Mouse (Mus musculus) forebrain, embryonic 15.5 days (tissue): Measurements from ENCODE around the gene Sult2b1. TPM values are rescaled to one million over a fixed set of nuclear protein-coding genes. Genes with fewer than 3 reads are reported as not detected.

Experiments
- ATAC-seq: fragments of 200-750 bp; cut with Nextera tagmentation; replicated peaks from 2 replicates; pipeline ENCODE4 v1.8.0; 2017; ENCODE audit warnings: mild to moderate bottlenecking, moderate TSS enrichment, moderate library complexity
- H3K27ac ChIP-seq: fragments of 300-500 bp; sonication (generic); replicated peaks from 2 replicates; pipeline ENCODE4 v1.5.1; 2015; ENCODE audit warnings: mild to moderate bottlenecking, inconsistent platforms
- H3K27me3 ChIP-seq: fragments of 300-500 bp; sonication (generic); 2 replicates; pipeline ENCODE4 v1.6.1; 2015; ENCODE audit warnings: inconsistent platforms
- H3K36me3 ChIP-seq: fragments of 300-500 bp; sonication (generic); 2 replicates; pipeline ENCODE4 v1.6.1; 2015; ENCODE audit warnings: mild to moderate bottlenecking, inconsistent platforms
- H3K4me1 ChIP-seq: fragments of 300-500 bp; sonication (generic); 2 replicates; pipeline ENCODE4 v1.6.1; 2015; ENCODE audit warnings: inconsistent platforms
- H3K4me2 ChIP-seq: fragments of 300-500 bp; sonication (generic); replicated peaks from 2 replicates; pipeline ENCODE4 v1.6.1; 2015; ENCODE audit warnings: mild to moderate bottlenecking, inconsistent platforms
- H3K4me3 ChIP-seq: fragments of 300-500 bp; sonication (generic); 2 replicates; pipeline ENCODE4 v1.5.1; 2015; ENCODE audit warnings: mild to moderate bottlenecking, inconsistent platforms
- H3K9ac ChIP-seq: fragments of 300-500 bp; sonication (generic); replicated peaks from 2 replicates; pipeline ENCODE4 v1.6.1; 2015; ENCODE audit warnings: mild to moderate bottlenecking, inconsistent platforms
- H3K9me3 ChIP-seq: fragments of 300-500 bp; sonication (generic); 2 replicates; pipeline ENCODE4 v1.6.1; 2016; ENCODE audit warnings: inconsistent platforms
- WGBS: fragments of 180-500 bp; shearing (Covaris S2); methylation state at CpG from one replicate; pipeline ENCODE4 v1.1.7; 2015; ENCODE audit warnings: mixed read lengths; 5-methylcytosine and 5-hydroxymethylcytosine counted together
- polyA plus RNA-seq: library from polyadenylated mRNA; unstranded; fragments of >200 nt; fragmentation: Nextera tagmentation; extraction: Ambion mirVana; gene quantifications from 2 replicates; pipeline ENCODE4 v1.2.1, GENCODE M21; 2015

Sult2b1 gene
- polyA plus RNA-seq, 1 experiment from 2014 or later: 7.6 TPM

GRCm38 (mm10) chr7:45739162-45739763 is 45.2 kb downstream of the Sult2b1 start:
- H3K4me1 ChIP-seq: 0 out of 2 replicates have a peak, but pooled peaks cover 5% of the 10 kb centered on the region
- H3K27me3 ChIP-seq: no peaks in the 10 kb centered on the region
- H3K27ac ChIP-seq: no peak overlapping the region
- H3K36me3 ChIP-seq: no peaks in the 10 kb centered on the region
- peak; percentile 90 for ATAC-seq
- no peak overlapping the region for H3K9ac ChIP-seq
- WGBS: 7% methylated on average over 9 of the region's 9 CpGs
- no peak overlapping the region for H3K4me2 ChIP-seq
- no peak overlapping the region for H3K4me3 ChIP-seq
- H3K9me3 ChIP-seq: no peaks in the 10 kb centered on the region

- H3K4me1 ChIP-seq: no peaks in the 10 kb centered on the region
- WGBS: 86% methylated on average over 5 of the region's 5 CpGs
- H3K27me3 ChIP-seq: no peaks in the 10 kb centered on the region
- ATAC-seq: no peak
- H3K4me2 ChIP-seq: no peak overlapping the region
- no peaks in the 10 kb centered on the region for H3K9me3 ChIP-seq
- H3K27ac ChIP-seq: no peak overlapping the region
- H3K9ac ChIP-seq: no peak overlapping the region
- no peaks in the 10 kb centered on the region for H3K36me3 ChIP-seq
- no peak overlapping the region for H3K4me3 ChIP-seq
These were observed 51.0 kb downstream of the Sult2b1 start for GRCm38 (mm10) chr7:45733477-45733876.

GRCm38 (mm10) chr7:45730727-45731431 is 53.6 kb downstream of the Sult2b1 start:
- Histone ChIP-seq H3K36me3 (peaks cover 7% of the 10 kb centered on the region; the same call in 1 of the 2 replicates), H3K4me1 (no peaks in the 10 kb centered on the region), H3K27ac (no peak overlapping the region), H3K9me3 (no peaks in the 10 kb centered on the region), H3K4me2 (no peak overlapping the region), H3K4me3 (no peak overlapping the region), H3K27me3 (no peaks in the 10 kb centered on the region), H3K9ac (no peak overlapping the region)
- WGBS: 18% methylated on average over 16 of the region's 16 CpGs
- ATAC-seq: no peak

GRCm38 (mm10) chr7:45727625-45728024 is 56.8 kb downstream of the Sult2b1 start:
- WGBS: 93% methylated on average over 3 of the region's 3 CpGs
- Histone ChIP-seq H3K4me1 (no peaks in the 10 kb centered on the region), H3K4me2 (no peak overlapping the region), H3K9ac (no peak overlapping the region), H3K36me3 (peaks cover 28% of the 10 kb centered on the region), H3K4me3 (no peak overlapping the region), H3K27me3 (no peaks in the 10 kb centered on the region), H3K27ac (no peak overlapping the region), H3K9me3 (no peaks in the 10 kb centered on the region)
- no peak for ATAC-seq

DNA sequence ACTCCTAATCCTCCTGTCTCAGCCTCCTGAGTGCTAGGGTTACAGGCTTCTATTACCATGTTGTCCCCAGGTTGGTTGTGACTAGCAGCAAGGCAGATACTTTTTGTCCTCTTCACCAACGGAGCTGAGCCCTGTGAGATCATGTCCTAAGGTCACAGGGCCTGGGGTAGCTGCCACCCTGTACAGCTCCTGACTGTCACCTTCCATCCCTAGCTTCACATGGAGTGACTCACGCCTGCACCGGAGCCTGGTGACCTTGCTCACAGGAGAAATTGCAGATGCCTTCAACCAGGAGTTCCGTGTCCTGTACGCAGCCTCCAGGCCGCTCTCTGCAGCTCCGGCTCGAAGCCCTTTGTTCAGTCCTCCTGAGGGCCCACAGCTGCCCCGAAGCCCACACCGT is 58.0 kb downstream of the Sult2b1 start:
- WGBS: 92% methylated on average over 10 of the region's 10 CpGs
- Histone ChIP-seq H3K9me3 (no peaks in the 10 kb centered on the region), H3K36me3 (peaks cover 28% of the 10 kb centered on the region), H3K27ac (no peak overlapping the region), H3K9ac (no peak overlapping the region), H3K4me2 (no peak overlapping the region), H3K4me1 (no peaks in the 10 kb centered on the region), H3K4me3 (no peak overlapping the region), H3K27me3 (no peaks in the 10 kb centered on the region)
- no peak for ATAC-seq

DNA sequence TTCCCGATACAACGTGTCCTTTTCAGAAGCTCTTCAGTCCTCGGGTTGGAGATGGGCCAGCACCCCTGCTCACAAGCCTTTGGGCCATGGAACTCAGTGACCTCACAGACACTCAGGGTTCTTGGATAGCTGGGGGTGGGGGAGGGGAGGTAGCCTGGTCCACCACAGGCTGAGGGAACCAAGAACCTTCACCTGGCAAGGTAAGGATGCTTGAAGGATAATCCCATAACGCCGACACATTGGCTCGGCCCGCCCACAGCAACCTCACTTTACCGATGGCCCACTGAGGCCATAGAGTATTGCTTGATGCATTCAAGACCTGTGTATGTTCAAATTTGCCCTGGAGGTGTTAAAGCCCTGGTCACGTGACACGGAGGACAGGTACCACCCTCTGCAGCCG is 58.8 kb downstream of the Sult2b1 start, which contains the start of gene Spaca4:
Gene Spaca4 (minus strand): TSS at position 101 of the 400 bp plus-strand sequence.
- peaks cover 35% of the 10 kb centered on the region for H3K36me3 ChIP-seq
- WGBS: 92% methylated on average over 11 of the region's 11 CpGs
- H3K4me2 ChIP-seq: no peak within 1 kb of the TSS
- no peaks in the 10 kb centered on the region for H3K27me3 ChIP-seq
- H3K9ac ChIP-seq: no peak within 1 kb of the TSS
- H3K9me3 ChIP-seq: no peaks in the 10 kb centered on the region
- H3K4me1 ChIP-seq: no peaks in the 10 kb centered on the region
- ATAC-seq: no peak
- H3K27ac ChIP-seq: no peak within 1 kb of the TSS
- H3K4me3 ChIP-seq: no peak within 1 kb of the TSS

DNA sequence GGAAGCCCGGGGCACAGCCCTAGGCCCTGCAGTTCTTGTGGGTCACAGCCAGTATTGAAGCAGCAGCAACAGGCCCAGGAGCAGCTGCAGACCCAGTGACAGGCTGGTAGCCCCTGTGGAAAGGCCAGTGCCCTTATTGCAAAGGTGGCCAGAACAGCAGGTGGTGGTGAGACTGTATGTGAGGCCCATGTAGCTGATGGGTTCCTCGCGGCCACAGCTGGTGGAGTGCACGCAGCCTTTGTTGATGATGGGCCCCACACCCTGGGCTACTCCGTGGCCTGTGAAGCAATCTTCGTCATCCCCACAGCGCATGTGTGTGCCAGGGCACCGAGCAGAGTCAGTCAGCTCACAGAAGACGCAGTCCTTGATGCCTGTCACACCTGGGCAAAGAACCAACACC is 59.3 kb downstream of the Sult2b1 start:
- no peak overlapping the region for H3K27ac ChIP-seq
- H3K9me3 ChIP-seq: no peaks in the 10 kb centered on the region
- H3K9ac ChIP-seq: no peak overlapping the region
- no peak overlapping the region for H3K4me3 ChIP-seq
- 0 out of 2 replicates have a peak, but pooled peaks cover 4% of the 10 kb centered on the region for H3K4me1 ChIP-seq
- H3K36me3 ChIP-seq: peaks cover 40% of the 10 kb centered on the region
- H3K4me2 ChIP-seq: no peak overlapping the region
- no peaks in the 10 kb centered on the region for H3K27me3 ChIP-seq
- 92% methylated on average over 9 of the region's 9 CpGs for WGBS
- no peak for ATAC-seq

DNA sequence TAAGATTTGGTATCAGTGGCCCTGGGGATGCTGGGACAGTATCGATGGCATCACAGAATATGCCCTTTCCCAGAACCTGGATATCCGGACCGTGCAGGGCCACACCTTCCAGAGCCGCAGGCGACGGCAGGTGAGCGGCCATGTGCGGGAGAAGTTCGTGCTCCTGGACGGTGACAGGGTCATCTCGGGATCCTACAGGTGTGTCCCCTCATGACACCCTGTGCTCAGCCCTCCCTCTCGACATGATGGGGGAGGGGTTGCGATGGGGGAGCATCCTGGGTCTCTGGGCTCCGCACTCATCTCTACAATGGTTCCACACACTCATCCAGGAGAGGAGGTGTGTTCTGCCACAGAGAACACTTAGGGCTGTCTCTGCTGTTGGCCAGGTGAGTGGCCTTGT is 60.7 kb downstream of the Sult2b1 start:
- H3K4me3 ChIP-seq: no peak overlapping the region
- no peak for ATAC-seq
- no peak overlapping the region for H3K4me2 ChIP-seq
- H3K9me3 ChIP-seq: no peaks in the 10 kb centered on the region
- peaks cover 17% of the 10 kb centered on the region for H3K4me1 ChIP-seq
- peaks cover 51% of the 10 kb centered on the region for H3K36me3 ChIP-seq
- H3K27me3 ChIP-seq: no peaks in the 10 kb centered on the region
- 94% methylated on average over 14 of the region's 14 CpGs for WGBS
- H3K9ac ChIP-seq: no peak overlapping the region
- H3K27ac ChIP-seq: no peak overlapping the region

DNA sequence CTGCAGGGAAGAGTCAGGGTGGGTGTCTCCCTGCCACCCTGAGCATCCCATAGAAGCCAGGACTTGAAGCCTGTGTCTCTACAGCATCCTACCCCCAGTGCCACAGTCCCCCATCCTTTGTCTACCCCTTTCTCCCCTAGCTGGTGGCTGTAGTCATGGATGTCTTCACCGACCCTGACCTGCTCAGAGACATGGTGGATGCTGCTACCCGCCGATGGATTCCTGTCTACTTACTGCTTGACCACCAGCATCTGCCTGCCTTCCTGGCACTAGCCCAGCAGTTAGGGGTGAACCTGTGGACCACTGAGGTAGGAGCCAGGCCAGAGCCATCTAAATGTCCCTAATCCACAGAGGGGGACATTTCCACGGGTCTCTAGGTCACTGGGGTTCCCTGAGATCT is 61.2 kb downstream of the Sult2b1 start:
- peaks cover 51% of the 10 kb centered on the region for H3K36me3 ChIP-seq
- no peaks in the 10 kb centered on the region for H3K27me3 ChIP-seq
- WGBS: 90% methylated on average over 4 of the region's 4 CpGs

DNA sequence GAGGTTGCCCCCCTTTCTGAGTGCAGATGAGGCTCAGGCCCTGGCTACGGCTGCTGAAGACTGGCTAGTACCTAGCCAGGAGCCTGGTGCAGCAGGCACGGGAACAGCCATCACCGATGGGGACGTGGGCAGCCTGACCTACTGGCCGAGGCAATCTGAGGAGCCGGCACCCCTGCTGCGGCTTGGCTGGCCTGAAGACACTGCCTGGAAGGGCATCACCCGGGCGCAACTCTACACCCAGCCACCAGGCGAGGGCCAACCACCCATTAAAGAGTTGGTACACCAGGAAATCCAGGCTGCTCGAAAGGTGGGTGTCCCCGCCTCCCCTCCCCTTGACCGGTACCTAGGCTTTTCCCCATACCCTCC is 62.1 kb downstream of the Sult2b1 start:
- Histone ChIP-seq H3K9ac (no peak overlapping the region), H3K36me3 (peaks cover 51% of the 10 kb centered on the region), H3K9me3 (no peaks in the 10 kb centered on the region), H3K4me2 (no peak overlapping the region), H3K27me3 (no peaks in the 10 kb centered on the region), H3K4me1 (peaks cover 21% of the 10 kb centered on the region), H3K27ac (no peak overlapping the region), H3K4me3 (no peak overlapping the region)
- no peak for ATAC-seq
- WGBS: 80% methylated on average over 13 of the region's 13 CpGs

More for the DNA sequence above, 61.2 kb downstream of the Sult2b1 start:
- Histone ChIP-seq H3K9me3 (no peaks in the 10 kb centered on the region), H3K9ac (no peak overlapping the region), H3K4me3 (no peak overlapping the region), H3K27ac (no peak overlapping the region), H3K4me2 (no peak overlapping the region), H3K4me1 (peaks cover 21% of the 10 kb centered on the region)
- ATAC-seq: no peak

DNA sequence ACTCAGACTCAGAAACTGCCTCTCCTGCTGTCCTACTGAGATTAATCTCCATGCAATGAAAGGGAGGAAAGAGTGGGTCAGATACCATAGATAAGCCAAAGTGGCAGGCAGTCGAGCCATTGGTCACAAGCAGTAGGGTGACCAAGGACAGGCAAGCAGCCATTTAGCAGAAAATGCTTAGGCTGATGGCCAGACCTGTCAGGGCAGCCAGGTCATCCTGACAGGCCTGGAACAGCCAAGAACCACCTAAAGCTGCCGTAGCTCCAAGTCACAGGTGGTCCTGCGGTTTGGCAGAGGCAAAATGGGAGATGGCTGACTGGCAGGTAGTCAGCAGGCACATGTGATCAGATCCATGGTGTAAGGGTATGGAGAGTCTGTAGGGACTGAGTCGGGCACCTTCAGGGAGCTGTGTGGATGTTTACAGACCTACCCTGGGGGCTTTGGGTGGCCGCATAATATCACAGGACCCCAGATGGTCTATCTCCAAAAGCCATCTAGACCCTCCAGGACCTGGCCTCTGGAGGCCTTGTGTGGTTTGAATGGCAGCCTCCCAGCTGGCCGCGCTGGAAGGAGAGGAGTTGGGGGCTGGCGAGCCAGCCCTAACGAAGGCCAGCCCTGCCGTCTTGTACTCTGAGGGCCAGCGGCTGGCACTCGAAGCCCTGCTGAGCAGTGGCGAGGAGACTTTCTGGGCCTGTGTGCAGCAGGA is 62.7 kb downstream of the Sult2b1 start:
- H3K4me2 ChIP-seq: no peak overlapping the region
- ATAC-seq: no peak
- H3K9ac ChIP-seq: no peak overlapping the region
- H3K4me1 ChIP-seq: peaks cover 26% of the 10 kb centered on the region
- H3K27ac ChIP-seq: no peak overlapping the region
- no peaks in the 10 kb centered on the region for H3K9me3 ChIP-seq
- WGBS: 57% methylated on average over 13 of the region's 13 CpGs
- H3K4me3 ChIP-seq: no peak overlapping the region
- no peaks in the 10 kb centered on the region for H3K27me3 ChIP-seq
- H3K36me3 ChIP-seq: peaks cover 49% of the 10 kb centered on the region

DNA sequence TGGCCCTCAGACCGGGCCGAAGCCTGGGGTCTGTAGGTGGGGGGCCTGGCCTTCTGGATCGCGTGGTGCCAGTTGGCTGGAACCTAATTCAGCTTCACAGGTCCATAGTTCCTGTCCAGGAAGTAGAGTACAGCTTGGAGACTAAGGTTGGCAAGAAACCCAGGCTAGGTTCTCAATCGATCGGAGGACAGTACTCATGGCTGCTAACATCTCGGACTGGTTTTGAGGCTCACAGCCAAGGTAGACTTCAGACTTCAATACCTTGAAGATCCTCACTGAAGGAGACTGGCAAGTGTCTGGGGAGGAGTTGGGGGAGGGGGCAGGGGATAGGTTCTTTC is 63.3 kb downstream of the Sult2b1 start:
- Histone ChIP-seq H3K4me2 (no peak overlapping the region), H3K9me3 (no peaks in the 10 kb centered on the region), H3K4me1 (peaks cover 32% of the 10 kb centered on the region), H3K4me3 (no peak overlapping the region), H3K36me3 (peaks cover 44% of the 10 kb centered on the region), H3K9ac (no peak overlapping the region), H3K27ac (no peak overlapping the region), H3K27me3 (no peaks in the 10 kb centered on the region)
- no peak for ATAC-seq
- 84% methylated on average over 7 of the region's 7 CpGs for WGBS
